Mouse (Mus musculus) naive thymus-derived CD4-positive, alpha-beta T cell, adult 2 months (primary cell): Measurements from ENCODE around the gene St8sia1.

Experiments used
- DNase-seq: peaks from one replicate; pipeline ENCODE4 v3.0.0-alpha.2; 2011; ENCODE audit warnings: low read depth

The St8sia1 gene

GRCm38 (mm10) chr6:142979665-142980660 lies 15.7 kb upstream of the St8sia1 start:
- DNase-seq = no peak

GRCm38 (mm10) chr6:142977221-142977620 lies 13.0 kb upstream of the St8sia1 start:
- no peak for DNase-seq

GRCm38 (mm10) chr6:142973289-142973688 lies 9.0 kb upstream of the St8sia1 start:
- no peak for DNase-seq

GRCm38 (mm10) chr6:142972205-142972604 lies 8.0 kb upstream of the St8sia1 start:
- no peak for DNase-seq

DNA sequence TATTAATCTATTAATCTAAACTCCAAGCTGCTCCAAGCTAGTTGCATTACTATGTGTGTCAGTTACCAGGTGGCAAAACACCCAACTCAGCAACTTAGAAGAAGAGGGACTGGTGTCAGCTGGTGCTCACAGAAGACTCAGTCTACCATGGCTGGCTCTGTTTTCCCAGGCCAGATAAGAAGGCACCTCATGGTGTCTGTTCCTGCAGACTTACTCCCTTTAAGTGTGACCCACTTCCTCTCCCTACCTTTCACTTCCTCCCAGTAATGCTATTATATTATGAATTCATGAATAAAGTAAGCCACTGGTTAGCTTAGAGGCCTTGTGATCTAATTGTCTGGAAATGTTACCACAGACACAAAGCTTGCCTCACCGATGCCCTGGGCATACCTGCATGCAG lies 3.2 kb upstream of the St8sia1 start:
- DNase-seq = no peak

GRCm38 (mm10) chr6:142964531-142965385 lies 506 bp upstream of the St8sia1 start:
- peak; percentile 93 for DNase-seq

DNA sequence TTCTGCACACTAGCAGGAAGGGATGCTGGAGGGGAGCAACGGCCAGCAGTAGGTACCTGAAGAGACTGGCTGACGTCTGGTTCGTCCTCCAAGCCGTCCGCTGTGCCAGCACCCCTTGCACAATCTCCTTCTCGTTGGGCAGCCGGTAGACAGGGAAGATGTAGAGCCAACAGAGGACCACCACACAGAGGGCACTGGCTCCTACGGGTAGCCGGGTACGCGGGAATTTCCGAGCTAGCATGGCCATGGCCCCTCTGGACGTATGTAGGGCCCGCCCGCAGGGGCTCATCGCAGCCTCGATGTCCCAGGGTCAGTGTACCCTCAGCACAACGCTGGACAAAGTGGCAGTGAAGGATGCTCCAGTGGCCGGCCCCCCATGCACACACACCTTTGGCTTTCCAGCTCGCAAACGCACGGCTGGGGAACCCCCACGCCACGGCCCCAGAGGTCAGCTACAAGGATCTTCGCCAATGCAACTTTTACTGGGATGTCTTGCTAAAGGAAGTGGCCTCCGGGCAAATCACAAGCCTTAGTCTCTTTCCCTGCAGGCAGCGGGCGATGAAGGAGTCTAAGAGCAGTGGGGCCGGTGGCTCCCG lies 674 bp downstream of the St8sia1 start:
- no peak for DNase-seq

DNA sequence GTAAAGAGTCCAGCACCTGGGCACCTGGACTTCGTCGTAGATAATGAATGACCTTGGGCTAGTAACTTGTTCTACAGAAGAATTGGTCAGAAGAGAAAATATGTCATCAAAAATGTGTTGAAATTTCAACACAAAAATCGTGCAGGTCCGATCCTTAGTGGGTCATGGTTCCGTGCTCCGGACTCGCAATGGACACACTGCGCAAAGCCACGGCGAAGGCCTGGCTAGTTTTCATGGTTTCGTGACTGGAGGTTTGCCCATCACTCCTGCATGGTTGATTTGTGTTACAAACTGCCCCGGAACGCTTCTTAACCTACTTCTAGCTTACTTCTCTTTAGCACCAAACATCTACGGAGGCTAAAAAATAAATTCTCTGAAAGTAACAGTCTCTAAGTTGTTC lies 1.4 kb downstream of the St8sia1 start:
- DNase-seq = no peak

DNA sequence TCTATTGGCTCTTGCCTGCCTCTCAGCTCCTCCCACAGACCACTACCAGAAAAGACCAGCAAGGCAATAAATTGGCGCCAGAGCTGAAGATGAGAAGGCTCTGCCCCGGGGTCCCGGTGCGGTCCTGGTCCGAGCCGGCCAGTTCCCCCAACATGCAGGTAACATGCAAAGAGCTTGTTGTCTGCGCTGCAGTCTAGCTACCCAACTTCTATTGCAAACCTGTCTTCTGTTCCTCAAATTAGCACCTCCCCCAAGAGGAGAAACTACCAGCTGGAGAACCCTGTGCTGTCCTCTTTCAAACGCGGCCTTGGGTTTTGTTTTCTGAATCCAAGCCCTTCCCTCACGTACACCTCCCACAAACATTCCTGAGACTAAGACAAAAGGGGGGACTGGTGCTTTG lies 1.8 kb downstream of the St8sia1 start:
- peak; percentile 55 for DNase-seq

DNA sequence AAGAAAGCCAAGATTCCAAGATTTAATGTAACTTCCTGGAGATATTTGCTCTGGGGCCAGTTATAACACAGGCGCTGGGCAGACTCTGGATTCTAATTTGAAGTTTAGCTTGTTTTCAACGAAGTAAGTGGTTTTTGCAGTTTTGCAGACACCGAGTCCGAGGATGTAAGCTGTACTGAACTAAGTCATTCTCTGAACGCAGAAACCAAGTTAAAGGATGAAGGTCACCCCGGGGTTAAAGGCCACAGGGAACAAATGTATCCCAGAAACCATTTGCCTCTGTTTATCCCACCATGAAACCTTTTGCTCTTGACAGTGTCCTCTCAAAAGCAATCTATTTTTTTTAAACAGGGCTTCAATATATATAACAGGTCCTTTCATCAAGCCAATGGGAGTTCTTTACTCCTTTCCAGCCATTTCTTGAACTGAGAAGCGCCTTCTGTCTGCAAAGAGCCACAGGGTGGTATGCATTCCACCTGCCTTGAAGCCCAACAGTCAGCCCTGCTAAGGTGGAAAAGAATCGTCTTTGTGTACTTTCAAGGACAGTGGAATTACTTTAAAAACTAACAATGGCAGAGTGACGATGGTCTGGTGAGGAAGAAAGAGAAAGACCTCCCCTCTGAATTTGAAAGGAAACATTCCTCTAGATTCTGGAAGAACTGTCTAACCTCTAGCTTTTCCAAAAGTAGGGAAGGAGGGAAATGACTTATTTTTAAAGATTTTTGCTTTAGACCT lies 2.4 kb downstream of the St8sia1 start:
- peak; percentile 22 for DNase-seq

GRCm38 (mm10) chr6:142956556-142956955 lies 7.7 kb downstream of the St8sia1 start:
- DNase-seq = peak; percentile 51

DNA sequence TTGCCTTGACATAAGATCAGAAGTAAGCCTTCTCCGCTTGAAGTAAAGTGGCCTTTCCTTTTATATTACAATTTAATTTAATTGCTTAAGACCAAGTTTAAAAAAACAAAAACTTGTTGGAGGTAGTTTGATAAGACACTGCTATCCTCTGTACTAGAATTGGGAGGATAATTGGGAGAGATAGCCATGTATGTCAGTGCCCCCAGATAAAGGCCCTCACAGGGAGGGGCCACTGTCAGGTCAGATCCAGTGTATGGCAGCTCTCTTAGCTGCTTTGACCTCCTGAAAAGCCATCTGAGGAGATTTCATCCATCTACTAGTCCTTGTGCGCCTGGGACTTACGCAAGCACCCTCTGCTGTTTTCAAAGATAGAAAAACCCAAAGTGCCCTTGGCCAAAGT lies 9.0 kb downstream of the St8sia1 start:
- DNase-seq = no peak

DNA sequence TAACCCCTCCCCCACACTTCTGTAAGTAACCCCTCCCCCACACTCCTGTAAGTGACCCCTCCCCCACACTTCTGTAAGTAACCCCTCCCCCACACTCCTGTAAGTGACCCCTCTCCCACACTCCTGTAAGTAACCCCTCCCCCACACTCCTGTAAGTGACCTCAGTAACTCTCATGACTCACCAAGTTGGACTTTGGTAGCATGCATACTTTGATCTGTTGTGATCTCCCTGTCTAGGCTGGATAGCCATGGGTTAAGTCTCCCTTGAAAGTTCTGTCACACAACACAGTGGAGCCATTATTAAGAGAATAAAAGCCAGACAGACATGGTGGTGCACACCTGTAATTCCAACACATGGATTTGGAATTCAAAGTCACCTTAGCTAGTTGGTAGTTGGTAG lies 11.1 kb downstream of the St8sia1 start:
- no peak for DNase-seq

DNA sequence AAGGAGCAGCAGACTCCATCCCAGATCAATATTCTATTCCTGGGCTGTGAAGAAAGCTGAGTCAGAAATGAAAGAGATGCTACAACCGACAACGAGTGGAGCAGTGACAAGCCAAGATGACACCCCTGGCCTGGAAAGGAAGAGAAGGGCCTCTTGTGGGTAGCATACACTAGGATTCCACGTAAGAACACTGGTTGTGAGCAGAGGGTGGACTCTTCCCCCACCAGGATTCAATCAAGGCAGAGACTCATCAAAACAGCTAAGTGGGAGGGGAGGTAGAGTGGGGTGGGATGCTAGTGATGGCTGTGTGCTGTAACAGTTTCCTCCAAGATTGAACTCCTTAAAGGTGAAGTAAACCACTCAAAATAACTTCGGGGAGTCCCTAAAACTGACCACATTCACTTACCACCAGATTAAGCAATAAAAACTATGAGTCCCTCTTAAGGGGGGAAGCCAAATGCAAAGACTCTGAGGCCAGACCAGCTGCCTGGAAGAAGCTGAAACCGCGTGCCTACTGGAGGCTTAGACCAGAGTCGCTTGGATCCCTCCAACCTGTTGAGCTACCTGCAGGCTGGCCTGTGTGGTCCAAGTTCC lies 11.8 kb downstream of the St8sia1 start:
- peak; percentile 57 for DNase-seq

GRCm38 (mm10) chr6:142951564-142952308 lies 12.5 kb downstream of the St8sia1 start:
- peak; percentile 61 for DNase-seq

GRCm38 (mm10) chr6:142950354-142950753 lies 13.9 kb downstream of the St8sia1 start:
- DNase-seq = no peak

GRCm38 (mm10) chr6:142948955-142949357 lies 15.3 kb downstream of the St8sia1 start:
- DNase-seq = no peak

DNA sequence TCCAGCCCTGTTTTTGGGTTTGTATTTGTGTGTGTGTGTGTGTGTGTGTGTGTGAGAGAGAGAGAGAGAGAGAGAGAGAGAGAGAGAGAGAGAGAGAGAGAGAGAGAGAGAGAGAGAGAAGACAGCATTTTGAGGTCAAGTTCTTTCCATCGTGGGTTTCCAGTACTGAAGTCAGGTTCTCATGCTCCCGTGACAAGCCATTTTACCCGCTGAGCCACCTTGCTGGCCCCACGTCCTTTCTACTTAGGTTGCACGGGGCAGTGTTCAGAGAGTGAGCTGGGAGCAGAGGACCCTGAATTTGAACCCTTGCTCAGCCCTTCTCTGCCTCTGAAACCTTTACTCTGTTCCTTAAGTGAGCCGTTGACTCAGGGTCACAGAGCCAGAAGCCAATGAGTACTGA lies 17.2 kb downstream of the St8sia1 start:
- DNase-seq = peak; percentile 54

DNA sequence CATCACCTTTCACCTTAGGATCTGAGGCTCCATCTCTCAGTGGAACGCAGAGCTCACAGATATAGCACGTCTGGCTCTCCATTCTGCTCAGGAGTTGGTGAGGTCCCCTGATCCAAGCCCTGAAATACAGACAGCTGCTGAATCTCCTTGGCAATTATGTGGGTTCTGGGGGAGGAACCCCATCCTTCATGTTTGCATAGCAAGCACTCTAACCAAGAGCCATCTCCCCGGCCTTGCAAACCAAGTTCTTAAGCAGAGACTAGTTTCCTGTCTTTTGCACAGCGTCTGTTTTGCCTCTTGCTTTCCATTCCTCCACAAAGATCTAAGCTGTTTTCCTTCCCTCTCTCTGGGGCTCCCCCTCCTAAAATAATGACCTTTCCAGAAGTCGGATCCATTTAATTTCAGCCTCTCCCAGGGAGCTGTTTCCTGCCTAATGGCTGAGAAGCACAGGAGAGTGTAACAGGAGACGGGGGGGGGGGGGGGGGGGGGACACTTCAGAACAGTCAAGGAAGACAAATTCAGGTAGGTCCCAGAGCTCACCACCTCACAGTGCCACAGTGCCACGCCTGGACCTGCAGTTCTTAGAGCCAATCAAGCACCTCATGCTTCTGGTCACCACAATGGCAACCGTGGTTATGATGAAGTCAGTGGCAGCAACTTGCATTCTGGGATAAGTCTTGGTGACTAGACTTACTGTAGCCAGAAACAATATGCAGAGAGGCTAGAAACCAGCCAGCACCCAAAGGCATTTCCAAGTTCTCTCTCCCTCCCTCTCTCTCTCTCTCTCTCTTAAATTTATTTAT lies 18.0 kb downstream of the St8sia1 start:
- peak; percentile 76 for DNase-seq

DNA sequence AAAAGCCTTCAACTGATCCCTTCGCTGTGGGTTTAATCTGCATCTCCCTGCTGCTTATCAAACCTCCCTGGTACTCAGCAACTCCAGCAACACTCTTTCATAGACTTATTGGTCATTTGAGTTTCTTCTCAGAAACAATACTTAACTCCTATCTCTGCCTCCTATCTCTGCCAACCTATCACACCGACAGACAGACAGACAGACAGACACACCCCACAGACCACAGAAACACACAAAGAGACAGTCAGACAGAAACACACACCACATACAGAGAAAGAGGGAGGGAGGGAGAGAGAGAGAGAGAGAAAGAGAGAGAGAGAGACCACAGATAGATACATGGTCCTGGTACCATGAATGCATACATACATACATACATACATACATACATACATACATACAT lies 18.8 kb downstream of the St8sia1 start:
- no peak for DNase-seq
